Mouse (Mus musculus) yolk sac, embryonic 10.5 days (tissue): ENCODE measurements around the gene Sfi1.
"Not testable (repeated sequence)": the region's sequence is repeated elsewhere in the genome, so short reads cannot be mapped to it uniquely, and the experiment has no call there.

Experiments used
- DNase-seq: peaks from one replicate; pipeline ENCODE4 v3.0.0-alpha.2; 2017; ENCODE audit warnings: low spot score

Gene Sfi1

DNA sequence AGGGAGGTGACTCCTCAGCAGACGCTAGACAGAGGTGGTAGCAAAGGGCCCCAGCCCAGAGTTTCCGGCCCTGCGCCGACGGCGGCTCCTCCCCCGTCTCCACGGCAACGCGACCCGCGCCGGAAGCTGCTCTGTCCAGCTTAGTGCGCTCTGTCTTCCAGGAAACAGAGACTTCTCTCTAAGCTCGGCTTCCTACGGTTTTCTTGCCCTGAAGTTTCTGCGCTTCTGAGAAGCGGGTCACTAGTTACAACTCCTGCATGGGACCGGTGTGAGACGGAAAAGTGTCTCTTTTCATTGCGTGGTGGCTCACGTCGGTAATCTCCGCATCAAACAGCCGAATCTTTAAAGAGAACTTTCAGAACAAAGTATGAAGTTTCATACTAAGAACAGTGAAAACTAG is at the start of gene Sfi1:
TSS of gene Sfi1 (minus strand) at position 101 of the 400 bp plus-strand sequence.
- no peak for DNase-seq

- no peak for DNase-seq
Observed at GRCm38 (mm10) chr11:3242395-3242794, 49.1 kb upstream of the Sfi1 start.

DNA sequence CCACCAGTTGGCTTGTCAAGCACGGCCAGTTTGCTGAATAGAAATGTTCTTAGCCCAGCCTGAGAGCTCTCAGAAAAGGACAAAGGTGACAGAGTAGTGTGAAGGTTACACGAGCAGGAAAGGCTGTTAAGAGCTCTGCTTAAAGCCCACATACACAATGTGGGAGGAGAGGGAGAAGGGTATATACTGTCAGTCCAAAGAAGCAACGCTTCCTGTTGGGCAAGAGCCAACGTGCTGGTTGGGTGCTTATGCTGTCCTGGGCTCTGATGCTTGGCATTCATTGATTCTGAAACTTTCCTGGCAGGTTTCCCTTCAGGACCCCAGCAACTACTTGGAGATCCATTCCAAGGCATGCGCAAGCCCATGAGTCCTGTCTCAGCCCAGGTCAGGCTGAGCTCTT is 42.0 kb upstream of the Sfi1 start:
- DNase-seq = no peak

GRCm38 (mm10) chr11:3233704-3234103 is 40.4 kb upstream of the Sfi1 start:
- DNase-seq = no peak

- no peak for DNase-seq
Observed at GRCm38 (mm10) chr11:3232248-3232647, 39.0 kb upstream of the Sfi1 start.

GRCm38 (mm10) chr11:3227113-3227512 is 33.9 kb upstream of the Sfi1 start:
- no peak for DNase-seq

DNA sequence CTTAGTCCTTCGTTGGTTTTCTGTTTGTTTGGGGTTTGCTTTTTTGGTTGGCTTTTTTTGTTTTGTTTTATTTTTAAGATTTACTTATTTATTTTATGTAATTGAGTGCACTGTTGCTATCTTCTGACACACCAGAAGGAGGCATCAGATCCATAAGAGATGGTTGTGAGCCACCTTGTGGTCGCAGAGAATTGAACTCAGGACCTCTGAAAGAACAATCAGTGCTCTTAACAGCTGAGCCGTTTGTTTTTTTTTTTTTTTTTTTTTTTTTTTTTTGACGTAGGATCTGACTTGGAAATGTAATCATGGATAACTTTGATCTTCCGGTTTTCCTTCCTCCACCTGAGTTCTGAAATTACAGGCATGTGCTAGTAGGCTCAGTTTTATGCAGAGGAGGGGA is 29.8 kb upstream of the Sfi1 start:
- no peak for DNase-seq

- DNase-seq = no peak
Observed at GRCm38 (mm10) chr11:3212526-3212925, 19.3 kb upstream of the Sfi1 start.

DNA sequence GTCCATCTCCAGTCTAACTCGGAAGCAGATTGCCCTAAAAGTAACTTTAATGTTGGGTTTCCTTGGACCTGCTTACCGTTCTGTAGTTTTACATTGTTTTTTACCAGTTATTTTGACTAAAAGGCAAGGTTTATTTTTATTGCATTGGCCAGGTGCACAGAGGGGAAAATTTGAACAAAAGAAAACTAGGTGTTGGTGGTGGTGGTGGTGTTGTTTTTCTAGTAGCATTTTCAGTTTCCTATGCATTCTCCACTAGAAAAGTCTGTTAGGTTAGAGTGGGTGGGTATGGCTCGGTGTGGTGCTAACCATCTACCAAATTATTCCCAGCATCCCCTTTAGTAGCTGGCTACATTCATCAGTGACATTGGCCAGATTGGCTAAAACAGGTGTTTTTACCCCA is 13.5 kb upstream of the Sfi1 start:
- DNase-seq = no peak

DNA sequence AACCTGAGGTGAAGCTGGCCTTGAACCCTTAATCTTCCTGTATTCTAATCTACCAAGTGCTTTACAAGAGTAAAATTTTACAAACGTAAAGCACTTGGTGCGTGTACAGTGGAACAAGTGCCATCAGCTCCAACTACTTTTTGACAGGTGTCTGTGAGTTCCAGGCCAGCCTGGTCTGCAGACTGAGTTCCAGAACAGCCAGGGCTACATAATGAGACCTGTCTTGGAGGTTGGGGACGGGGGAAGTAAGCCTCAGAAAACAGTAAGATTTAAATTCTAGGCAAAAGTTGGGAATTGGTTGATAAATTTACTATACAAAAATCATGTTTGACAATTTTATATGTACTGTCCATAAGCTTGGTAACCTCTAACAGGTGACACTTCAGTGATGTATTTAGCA is 11.9 kb upstream of the Sfi1 start:
- no peak for DNase-seq

DNA sequence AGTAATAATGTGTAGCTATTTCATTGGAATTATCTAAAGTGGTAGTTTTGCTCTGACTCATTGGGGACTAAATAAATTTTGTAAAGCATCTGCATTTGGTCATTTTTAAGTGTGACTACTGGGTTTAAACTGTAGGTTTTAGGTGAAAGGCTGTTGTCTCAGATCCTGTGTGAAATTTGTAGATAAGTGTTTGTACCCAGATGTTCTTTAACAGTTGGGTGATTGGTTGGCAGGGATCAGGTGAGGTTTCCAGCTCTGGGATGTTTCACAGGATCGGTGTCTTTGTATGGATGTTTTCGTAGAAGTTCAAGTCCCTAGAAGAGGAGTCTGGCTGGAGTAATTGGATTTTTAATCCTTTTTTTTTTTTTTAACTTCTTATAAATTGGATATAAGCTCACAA is 10.5 kb upstream of the Sfi1 start:
- no peak for DNase-seq

GRCm38 (mm10) chr11:3202781-3203441 is 9.6 kb upstream of the Sfi1 start:
- peak; percentile 85 for DNase-seq

GRCm38 (mm10) chr11:3202231-3202701 is 9.0 kb upstream of the Sfi1 start, which contains the start of gene Eif4enif1:
Eif4enif1 (plus strand) TSS chr11:3202392.
- DNase-seq = peak; percentile 92

DNA sequence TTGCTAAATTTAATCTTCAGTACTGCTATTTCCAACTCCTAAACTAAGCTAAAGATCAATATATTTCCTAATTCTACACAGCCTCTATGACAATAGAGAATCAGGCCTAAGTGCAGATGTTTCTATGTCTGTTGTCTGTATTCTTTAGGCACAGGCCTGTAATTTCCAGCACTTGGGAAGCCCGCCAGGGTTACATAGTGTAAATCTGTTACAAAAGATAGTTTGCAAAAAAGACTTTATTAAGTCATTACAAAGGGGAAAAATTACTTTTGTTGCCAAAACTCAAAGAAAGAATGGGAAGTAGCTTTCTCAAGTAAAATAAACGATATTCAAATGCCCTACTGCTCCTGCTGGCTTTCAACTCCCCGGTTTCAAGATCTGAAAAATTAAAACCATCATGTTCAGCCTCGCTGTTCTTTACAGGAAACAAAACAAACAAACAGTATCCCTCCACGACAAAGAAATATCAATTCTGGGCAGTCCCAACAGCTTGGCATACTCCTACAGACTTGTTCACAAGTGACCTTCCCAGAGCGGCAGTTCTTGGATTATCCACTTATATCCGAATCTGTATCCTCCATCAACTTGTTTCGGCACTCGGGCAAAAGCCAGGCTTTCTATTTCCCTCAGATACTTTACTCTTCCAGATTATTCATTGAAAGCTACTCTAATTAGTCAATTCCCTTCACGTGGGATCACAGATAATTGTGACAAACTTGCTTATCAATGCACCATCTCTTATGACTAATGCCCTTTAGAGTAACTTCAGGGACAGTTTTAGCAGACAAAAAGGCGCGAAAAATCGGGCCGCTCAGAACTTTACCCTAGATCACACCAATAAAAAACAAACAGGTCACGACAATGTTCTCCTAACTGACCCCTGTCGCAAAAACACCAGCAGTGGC is 8.3 kb upstream of the Sfi1 start:
- no peak for DNase-seq

- not testable (repeated sequence) for DNase-seq
Observed at GRCm38 (mm10) chr11:3200636-3201035, 7.4 kb upstream of the Sfi1 start.

DNA sequence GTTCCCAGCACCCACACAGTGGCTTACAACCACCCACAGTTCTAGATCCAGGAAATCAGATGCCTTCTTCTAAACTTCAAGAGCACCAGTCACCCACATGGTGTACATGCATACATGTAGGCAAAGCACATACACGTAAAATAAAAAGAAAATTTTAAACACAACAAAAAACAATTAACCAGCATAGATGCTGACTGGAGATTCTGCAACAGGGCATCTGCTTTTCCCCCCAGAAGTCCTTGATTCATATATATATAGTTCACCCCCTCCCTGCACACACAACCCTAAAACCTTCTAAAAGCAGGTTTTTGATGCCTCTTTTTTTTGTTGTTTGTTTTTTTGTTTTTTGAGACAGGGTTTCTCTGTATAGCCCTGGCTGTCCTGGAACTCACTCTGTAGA is 10.6 kb downstream of the Sfi1 start:
- not testable (repeated sequence) for DNase-seq

GRCm38 (mm10) chr11:3181971-3182370 is 11.3 kb downstream of the Sfi1 start:
- DNase-seq = not testable (repeated sequence)

DNA sequence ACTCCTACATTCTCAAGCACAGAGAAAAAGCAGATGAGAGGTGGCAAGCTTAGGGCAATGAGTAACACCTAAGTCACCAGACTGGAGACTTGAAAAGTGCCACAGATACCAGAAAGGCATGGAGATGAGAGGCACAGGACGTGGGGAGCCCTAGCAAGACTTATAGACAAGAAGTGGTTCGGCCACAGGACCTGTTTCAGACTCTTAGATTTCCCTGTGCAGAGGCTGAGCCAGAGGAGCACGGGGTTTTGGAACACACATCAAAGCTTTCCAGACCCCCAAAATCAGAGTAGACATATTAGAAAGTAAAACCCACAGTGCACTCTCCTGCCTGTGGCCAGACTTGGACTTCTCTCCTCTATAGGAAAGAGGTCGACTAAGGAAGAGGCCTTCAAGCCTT is 12.0 kb downstream of the Sfi1 start:
- peak; percentile 49 for DNase-seq

GRCm38 (mm10) chr11:3180510-3181160 is 12.6 kb downstream of the Sfi1 start:
- DNase-seq = peak; percentile 38

DNA sequence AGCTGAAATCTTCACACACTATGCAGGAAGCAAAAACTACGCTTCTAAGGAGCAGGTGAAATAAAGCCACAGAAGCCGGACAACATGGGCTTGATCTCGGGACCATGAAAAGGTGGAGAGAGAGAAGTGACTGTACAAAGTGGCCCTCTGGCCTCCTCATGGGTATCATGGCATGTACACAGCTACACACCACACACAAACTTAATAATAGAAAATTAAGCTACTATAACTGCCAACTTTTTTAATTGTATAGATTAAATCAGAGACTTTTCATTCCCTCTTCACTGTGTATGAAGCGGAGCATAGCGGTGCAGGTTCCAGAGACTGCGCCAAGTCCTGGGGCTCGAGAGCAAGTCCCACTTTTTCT is 13.6 kb downstream of the Sfi1 start:
- DNase-seq = not testable (repeated sequence)

DNA sequence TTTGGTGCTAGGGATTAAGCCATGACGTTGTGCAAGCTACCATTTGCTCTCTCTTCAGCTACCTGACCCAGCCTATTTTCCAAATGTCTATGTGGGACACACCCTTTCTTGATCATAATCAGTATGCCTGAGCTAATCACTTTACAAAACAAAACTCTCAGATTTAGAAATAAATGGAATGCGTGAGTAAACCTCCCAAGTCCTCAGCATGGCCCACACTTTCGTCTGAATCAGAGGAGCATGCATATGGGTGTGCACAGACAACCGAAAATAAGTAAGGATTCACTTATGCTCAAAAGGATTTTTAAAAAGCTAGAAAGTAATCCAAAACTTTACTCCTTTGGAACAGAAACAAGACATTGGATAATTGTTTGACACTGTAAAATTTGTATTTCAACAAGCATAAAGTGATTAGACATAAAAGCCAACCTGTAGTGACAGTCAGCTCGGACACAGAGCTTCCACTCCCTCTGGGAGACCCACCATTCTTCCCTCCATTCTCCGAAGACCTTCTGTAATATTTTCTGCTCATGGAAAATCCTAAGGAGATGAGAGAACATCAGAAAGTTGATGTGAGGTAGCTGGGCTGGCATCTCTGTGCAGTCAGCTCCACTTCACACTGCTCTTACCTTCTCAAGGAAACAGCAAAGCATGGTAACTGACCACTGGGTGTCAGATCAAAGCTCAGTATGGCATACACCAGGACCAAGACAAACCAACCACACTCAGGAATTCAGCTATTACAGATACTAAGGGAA is 14.1 kb downstream of the Sfi1 start:
- not testable (repeated sequence) for DNase-seq
